Mouse (Mus musculus) neural tube, embryonic 12.5 days (tissue): ENCODE measurements around the gene 1700001J03Rik. TPM values are rescaled to one million over a fixed set of nuclear protein-coding genes. Genes with fewer than 3 reads are reported as not detected.
"Not testable (repeated sequence)": the region's sequence is repeated elsewhere in the genome, so short reads cannot be mapped to it uniquely, and the experiment has no call there.

Experiments used
- ATAC-seq: fragments of 200-750 bp; cut with Nextera tagmentation; 2 replicates; pipeline ENCODE4 v1.8.0; 2017; ENCODE audit warnings: low read depth, mild to moderate bottlenecking, moderate TSS enrichment, moderate library complexity; ENCODE audit not compliant: low FRiP score
- H3K27ac ChIP-seq: fragments of 300-500 bp; sonication (generic); 2 replicates; pipeline ENCODE4 v1.5.1; 2016
- H3K27me3 ChIP-seq: fragments of 300-500 bp; sonication (generic); replicated peaks from 2 replicates; pipeline ENCODE4 v1.6.1; 2016; ENCODE audit warnings: mild to moderate bottlenecking
- H3K36me3 ChIP-seq: fragments of 300-500 bp; sonication (generic); 2 replicates; pipeline ENCODE4 v1.6.1; 2016; ENCODE audit warnings: mild to moderate bottlenecking
- H3K4me1 ChIP-seq: fragments of 300-500 bp; sonication (generic); 2 replicates; pipeline ENCODE4 v1.6.1; 2016
- H3K4me2 ChIP-seq: fragments of 300-500 bp; sonication (generic); replicated peaks from 2 replicates; pipeline ENCODE4 v1.6.1; 2016; ENCODE audit warnings: mild to moderate bottlenecking
- H3K4me3 ChIP-seq: fragments of 300-500 bp; sonication (generic); 2 replicates; pipeline ENCODE4 v1.5.1; 2016
- H3K9ac ChIP-seq: fragments of 300-500 bp; sonication (generic); 2 replicates; pipeline ENCODE4 v1.6.1; 2016; ENCODE audit warnings: mild to moderate bottlenecking
- H3K9me3 ChIP-seq: fragments of 300-500 bp; sonication (generic); 2 replicates; pipeline ENCODE4 v1.6.1; 2016; ENCODE audit warnings: mild to moderate bottlenecking
- WGBS: fragments of 180-500 bp; shearing (Covaris S2); methylation state at CpG from one replicate; pipeline ENCODE4 v1.1.7; 2016; 5-methylcytosine and 5-hydroxymethylcytosine counted together
- polyA plus RNA-seq: library from polyadenylated mRNA; unstranded; fragments of >200 nt; fragmentation: Nextera tagmentation; extraction: Ambion mirVana; gene quantifications from 2 replicates; pipeline ENCODE4 v1.2.1, GENCODE M21; 2016

The 1700001J03Rik gene
- polyA plus RNA-seq, 1 experiment from 2014 or later: not detected

- H3K4me1 ChIP-seq: peaks cover 5% of the 10 kb centered on the region; the same call in 1 of the 2 replicates
- peaks cover 24% of the 10 kb centered on the region for H3K36me3 ChIP-seq
- H3K9ac ChIP-seq: peak overlapping the region; percentile 43
- no peak overlapping the region for H3K27ac ChIP-seq
- H3K9me3 ChIP-seq: no peaks in the 10 kb centered on the region
- peak overlapping the region; percentile 64 for H3K4me2 ChIP-seq
- no peaks in the 10 kb centered on the region for H3K27me3 ChIP-seq
- H3K4me3 ChIP-seq: peak overlapping the region; percentile 70
- peak; percentile 62 for ATAC-seq
- 10% methylated on average over 13 of the region's 13 CpGs for WGBS
Observed at GRCm38 (mm10) chr5:146220501-146220878, 35.4 kb upstream of the 1700001J03Rik start.

GRCm38 (mm10) chr5:146205537-146205936 is 20.4 kb upstream of the 1700001J03Rik start:
- ATAC-seq: no peak
- H3K4me1 ChIP-seq: no peaks in the 10 kb centered on the region
- no peaks in the 10 kb centered on the region for H3K27me3 ChIP-seq
- peaks cover 79% of the 10 kb centered on the region for H3K36me3 ChIP-seq
- no peak overlapping the region for H3K9ac ChIP-seq
- WGBS: 96% methylated on average over 5 of the region's 5 CpGs
- no peak overlapping the region for H3K4me3 ChIP-seq
- no peak overlapping the region for H3K4me2 ChIP-seq
- H3K9me3 ChIP-seq: peaks cover 5% of the 10 kb centered on the region; the same call in 1 of the 2 replicates
- no peak overlapping the region for H3K27ac ChIP-seq

DNA sequence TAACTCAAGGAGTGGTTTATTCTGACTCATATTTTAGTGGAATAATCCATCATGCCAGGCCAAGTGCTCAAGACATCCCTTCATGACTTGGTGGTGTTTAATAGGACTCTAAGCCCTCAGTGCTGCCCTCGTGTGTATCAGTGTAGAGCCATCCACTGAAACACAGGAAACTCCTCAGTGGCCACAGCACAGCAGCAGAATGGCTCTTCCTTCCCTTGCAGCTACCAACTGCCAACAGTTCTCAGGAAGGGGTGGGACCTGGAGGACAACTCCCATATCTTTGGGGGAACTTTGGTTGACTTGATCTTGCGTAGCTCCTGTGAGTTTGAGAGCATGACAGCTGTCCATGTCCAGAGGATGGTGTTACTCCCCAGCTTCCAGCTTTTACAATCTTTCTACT is 18.8 kb upstream of the 1700001J03Rik start:
- Histone ChIP-seq H3K9ac (no peak overlapping the region), H3K4me3 (no peak overlapping the region), H3K27ac (no peak overlapping the region), H3K4me1 (no peaks in the 10 kb centered on the region), H3K9me3 (peaks cover 5% of the 10 kb centered on the region; the same call in 1 of the 2 replicates), H3K27me3 (no peaks in the 10 kb centered on the region), H3K36me3 (peaks cover 68% of the 10 kb centered on the region), H3K4me2 (no peak overlapping the region)
- ATAC-seq: no peak
- 87% methylated on average over 2 of the region's 2 CpGs for WGBS

GRCm38 (mm10) chr5:146200580-146200979 is 15.5 kb upstream of the 1700001J03Rik start:
- Histone ChIP-seq H3K36me3 (peaks cover 42% of the 10 kb centered on the region), H3K9me3 (peaks cover 5% of the 10 kb centered on the region; the same call in 1 of the 2 replicates), H3K27ac (no peak overlapping the region), H3K9ac (no peak overlapping the region), H3K4me1 (no peaks in the 10 kb centered on the region), H3K4me2 (no peak overlapping the region), H3K4me3 (no peak overlapping the region), H3K27me3 (no peaks in the 10 kb centered on the region)
- no peak for ATAC-seq
- WGBS: 98% methylated on average over 6 of the region's 6 CpGs

DNA sequence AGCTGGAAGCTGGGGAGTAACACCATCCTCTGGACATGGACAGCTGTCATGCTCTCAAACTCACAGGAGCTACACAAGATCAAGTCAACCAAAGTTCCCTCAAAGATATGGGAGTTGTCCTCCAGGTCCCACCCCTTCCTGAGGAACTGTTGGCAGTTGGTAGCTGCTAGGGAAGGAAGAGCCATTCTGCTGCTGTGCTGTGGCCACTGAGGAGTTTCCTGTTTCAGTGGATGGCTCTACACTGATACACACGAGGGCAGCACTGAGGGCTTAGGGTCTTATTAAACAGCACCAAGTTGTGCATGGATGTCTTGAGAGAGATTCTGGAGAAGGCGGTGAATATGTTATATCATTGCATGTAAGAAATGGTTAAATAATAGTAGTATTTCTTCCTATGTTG is 14.4 kb upstream of the 1700001J03Rik start:
- Histone ChIP-seq H3K36me3 (peaks cover 31% of the 10 kb centered on the region), H3K9ac (no peak overlapping the region), H3K27me3 (no peaks in the 10 kb centered on the region), H3K4me1 (no peaks in the 10 kb centered on the region), H3K27ac (no peak overlapping the region), H3K9me3 (peaks cover 5% of the 10 kb centered on the region; the same call in 1 of the 2 replicates), H3K4me3 (no peak overlapping the region), H3K4me2 (no peak overlapping the region)
- no peak for ATAC-seq
- WGBS: 87% methylated on average over 2 of the region's 2 CpGs

GRCm38 (mm10) chr5:146199073-146199472 is 14.0 kb upstream of the 1700001J03Rik start:
- Histone ChIP-seq H3K36me3 (peaks cover 27% of the 10 kb centered on the region), H3K27ac (no peak overlapping the region), H3K9me3 (peaks cover 5% of the 10 kb centered on the region; the same call in 1 of the 2 replicates), H3K4me3 (no peak overlapping the region), H3K4me1 (no peaks in the 10 kb centered on the region), H3K27me3 (no peaks in the 10 kb centered on the region), H3K4me2 (no peak overlapping the region), H3K9ac (no peak overlapping the region)
- no peak for ATAC-seq

GRCm38 (mm10) chr5:146193360-146193759 is 8.3 kb upstream of the 1700001J03Rik start:
- Histone ChIP-seq H3K4me3 (no peak overlapping the region), H3K4me1 (no peaks in the 10 kb centered on the region), H3K27me3 (no peaks in the 10 kb centered on the region), H3K4me2 (no peak overlapping the region), H3K9ac (no peak overlapping the region), H3K27ac (no peak overlapping the region), H3K9me3 (no peaks in the 10 kb centered on the region), H3K36me3 (peaks cover 5% of the 10 kb centered on the region; the same call in 1 of the 2 replicates)
- no peak for ATAC-seq
- WGBS: 80% methylated on average over 8 of the region's 8 CpGs

GRCm38 (mm10) chr5:146190501-146191269 is 5.6 kb upstream of the 1700001J03Rik start:
- 61% methylated on average over 3 of the region's 3 CpGs for WGBS

DNA sequence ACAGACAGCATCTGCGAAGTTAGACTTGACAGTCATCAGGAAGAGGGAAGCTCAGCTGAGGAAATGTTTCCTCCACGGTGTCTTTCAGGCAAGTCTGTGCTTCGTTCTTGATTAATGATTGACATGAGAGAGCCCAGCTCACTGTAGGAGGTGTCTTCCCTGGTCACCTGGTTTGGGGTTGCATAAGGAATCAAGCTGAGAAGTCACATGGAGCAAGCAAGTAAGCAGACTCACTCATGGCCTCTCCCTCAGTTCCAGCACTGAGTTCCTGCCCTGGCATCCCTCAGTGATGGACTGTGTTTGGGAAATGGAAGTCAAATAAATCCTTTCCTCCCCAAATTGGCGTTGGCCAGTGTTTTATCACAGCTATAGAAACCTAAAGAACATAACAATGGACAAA is 5.0 kb upstream of the 1700001J03Rik start:
- WGBS: 65% methylated on average over 4 of the region's 4 CpGs

More at GRCm38 (mm10) chr5:146190501-146191269, 5.6 kb upstream of the 1700001J03Rik start:
- Histone ChIP-seq H3K9ac (no peak overlapping the region), H3K4me2 (no peak overlapping the region), H3K4me1 (no peaks in the 10 kb centered on the region), H3K9me3 (no peaks in the 10 kb centered on the region), H3K4me3 (no peak overlapping the region), H3K27ac (no peak overlapping the region), H3K36me3 (no peaks in the 10 kb centered on the region), H3K27me3 (no peaks in the 10 kb centered on the region)
- ATAC-seq: no peak

DNA sequence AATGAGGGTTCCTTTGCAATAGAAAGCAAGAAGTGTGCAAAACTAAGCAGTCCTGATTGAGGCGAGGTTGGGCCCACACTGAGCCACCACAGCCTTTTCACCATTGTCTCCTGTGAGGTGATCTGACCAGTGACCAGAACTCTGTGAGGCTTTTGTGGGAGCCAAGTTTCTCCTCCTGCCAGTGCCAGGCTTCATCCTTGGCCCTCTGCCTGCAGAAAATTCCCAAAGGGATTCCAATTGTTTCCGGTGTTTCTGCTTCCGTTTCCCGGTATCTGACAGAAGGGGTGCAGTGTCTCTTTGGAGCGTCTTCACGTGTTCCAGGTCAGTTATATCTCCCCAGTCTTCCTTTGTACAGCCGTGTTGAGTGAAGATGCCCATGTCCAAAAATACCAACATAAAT is 3.6 kb upstream of the 1700001J03Rik start:
- Histone ChIP-seq H3K36me3 (no peaks in the 10 kb centered on the region), H3K27me3 (no peaks in the 10 kb centered on the region), H3K9ac (no peak overlapping the region), H3K4me1 (no peaks in the 10 kb centered on the region), H3K9me3 (peaks cover 8% of the 10 kb centered on the region; the same call in 1 of the 2 replicates), H3K4me2 (no peak overlapping the region), H3K4me3 (no peak overlapping the region), H3K27ac (no peak overlapping the region)
- ATAC-seq: no peak
- WGBS: 93% methylated on average over 7 of the region's 7 CpGs

More for the DNA sequence above, 5.0 kb upstream of the 1700001J03Rik start:
- no peaks in the 10 kb centered on the region for H3K9me3 ChIP-seq
- no peak overlapping the region for H3K27ac ChIP-seq
- no peaks in the 10 kb centered on the region for H3K27me3 ChIP-seq
- H3K9ac ChIP-seq: no peak overlapping the region
- H3K4me1 ChIP-seq: no peaks in the 10 kb centered on the region
- no peak overlapping the region for H3K4me2 ChIP-seq
- no peak for ATAC-seq
- no peak overlapping the region for H3K4me3 ChIP-seq
- H3K36me3 ChIP-seq: no peaks in the 10 kb centered on the region

GRCm38 (mm10) chr5:146188144-146188543 is 3.0 kb upstream of the 1700001J03Rik start:
- no peaks in the 10 kb centered on the region for H3K27me3 ChIP-seq
- no peak overlapping the region for H3K4me2 ChIP-seq
- peaks cover 9% of the 10 kb centered on the region; the same call in 1 of the 2 replicates for H3K9me3 ChIP-seq
- H3K36me3 ChIP-seq: no peaks in the 10 kb centered on the region
- no peak overlapping the region for H3K9ac ChIP-seq
- no peak overlapping the region for H3K4me3 ChIP-seq
- no peaks in the 10 kb centered on the region for H3K4me1 ChIP-seq
- no peak for ATAC-seq
- no peak overlapping the region for H3K27ac ChIP-seq
- WGBS: 88% methylated on average over 1 of the region's 1 CpGs

- H3K27me3 ChIP-seq, H3K4me1 ChIP-seq, H3K4me2 ChIP-seq, H3K9me3 ChIP-seq, H3K4me3 ChIP-seq, H3K27ac ChIP-seq, ATAC-seq, H3K9ac ChIP-seq, H3K36me3 ChIP-seq: not testable (repeated sequence)
- 33% methylated on average over 5 of the region's 5 CpGs for WGBS
Observed at GRCm38 (mm10) chr5:146187441-146187840, 2.3 kb upstream of the 1700001J03Rik start.

- 70% methylated on average over 4 of the region's 4 CpGs for WGBS
- H3K27ac ChIP-seq, H3K36me3 ChIP-seq, H3K4me1 ChIP-seq, H3K9me3 ChIP-seq, H3K27me3 ChIP-seq, H3K4me3 ChIP-seq, H3K9ac ChIP-seq, ATAC-seq, H3K4me2 ChIP-seq: not testable (repeated sequence)
Observed at GRCm38 (mm10) chr5:146172744-146173143, 12.4 kb downstream of the 1700001J03Rik start.
